Mouse (Mus musculus) heart, embryonic 16.5 days (tissue): ENCODE data around the gene Supt3. TPM values are rescaled to one million over a fixed set of nuclear protein-coding genes. Genes with fewer than 3 reads are reported as not detected.

Experiments used
- ATAC-seq: fragments of 200-750 bp; cut with Nextera tagmentation; replicated peaks from 2 replicates; pipeline ENCODE4 v1.8.0; 2017; ENCODE audit warnings: moderate number of reproducible peaks; ENCODE audit not compliant: insufficient read depth, low FRiP score; ENCODE audit errors: extremely low read depth
- H3K27ac ChIP-seq: fragments of 300-500 bp; sonication (generic); 2 replicates; pipeline ENCODE4 v1.5.1; 2014; ENCODE audit warnings: mild to moderate bottlenecking, low read length, control low read depth, moderate library complexity
- H3K27me3 ChIP-seq: fragments of 300-500 bp; sonication (generic); 2 replicates; pipeline ENCODE4 v1.6.1; 2014; ENCODE audit warnings: low read length, mixed read lengths; ENCODE audit not compliant: control insufficient read depth, insufficient read depth
- H3K36me3 ChIP-seq: fragments of 300-500 bp; sonication (generic); 2 replicates; pipeline ENCODE4 v1.6.1; 2014; ENCODE audit not compliant: control insufficient read depth, insufficient read depth
- H3K4me1 ChIP-seq: fragments of 300-500 bp; sonication (generic); 2 replicates; pipeline ENCODE4 v1.6.1; 2014; ENCODE audit warnings: low read length, mixed read lengths; ENCODE audit not compliant: control insufficient read depth, insufficient read depth
- H3K4me2 ChIP-seq: fragments of 300-500 bp; sonication (generic); 2 replicates; pipeline ENCODE4 v1.6.1; 2014; ENCODE audit warnings: low read depth, mild to moderate bottlenecking, control low read depth, low read length
- H3K4me3 ChIP-seq: fragments of 300-500 bp; sonication (generic); 2 replicates; pipeline ENCODE4 v1.5.1; 2014; ENCODE audit warnings: mild to moderate bottlenecking, control low read depth, low read length
- H3K9ac ChIP-seq: fragments of 300-500 bp; sonication (generic); 2 replicates; pipeline ENCODE4 v1.6.1; 2014; ENCODE audit warnings: low read length, control low read depth
- H3K9me3 ChIP-seq: fragments of 300-500 bp; sonication (generic); replicated peaks from 2 replicates; pipeline ENCODE4 v1.6.1; 2016; ENCODE audit warnings: low read length; ENCODE audit not compliant: control insufficient read depth
- WGBS: fragments of 180-500 bp; shearing (Covaris S2); extraction: QIAGEN DNeasy Blood & Tissue Kit; methylation state at CpG from one replicate; pipeline ENCODE4 v1.1.7; 2014; 5-methylcytosine and 5-hydroxymethylcytosine counted together
- polyA plus RNA-seq: library from polyadenylated mRNA; unstranded; fragments of >200 nt; fragmentation: Nextera tagmentation; extraction: Ambion mirVana; gene quantifications from 2 replicates; pipeline ENCODE4 v1.2.1, GENCODE M21; 2015

Supt3 gene
- polyA plus RNA-seq, 1 experiment from 2014 or later: 24.3 TPM

- WGBS: 85% methylated on average over 6 of the region's 6 CpGs
- no peaks in the 10 kb centered on the region for H3K27me3 ChIP-seq
- no peak for ATAC-seq
- H3K4me1 ChIP-seq: no peaks in the 10 kb centered on the region
- no peak overlapping the region for H3K4me2 ChIP-seq
- no peaks in the 10 kb centered on the region for H3K9me3 ChIP-seq
- H3K9ac ChIP-seq: no peak overlapping the region
- H3K36me3 ChIP-seq: peaks cover 6% of the 10 kb centered on the region; the same call in 1 of the 2 replicates
- no peak overlapping the region for H3K27ac ChIP-seq
- no peak overlapping the region for H3K4me3 ChIP-seq
Observed at GRCm38 (mm10) chr17:45047236-45047635, 270.3 kb downstream of the Supt3 start.

- Histone ChIP-seq H3K4me2 (no peak overlapping the region), H3K36me3 (no peaks in the 10 kb centered on the region), H3K4me3 (no peak overlapping the region), H3K27ac (no peak overlapping the region), H3K9me3 (no peaks in the 10 kb centered on the region), H3K27me3 (no peaks in the 10 kb centered on the region), H3K4me1 (no peaks in the 10 kb centered on the region), H3K9ac (no peak overlapping the region)
- no peak for ATAC-seq
- 73% methylated on average over 3 of the region's 3 CpGs for WGBS
Observed at GRCm38 (mm10) chr17:45051971-45052370, 275.0 kb downstream of the Supt3 start.

GRCm38 (mm10) chr17:45053371-45053770, 276.4 kb downstream of the Supt3 start:
- H3K36me3 ChIP-seq: no peaks in the 10 kb centered on the region
- H3K4me3 ChIP-seq: no peak overlapping the region
- H3K9me3 ChIP-seq: no peaks in the 10 kb centered on the region
- 82% methylated on average over 3 of the region's 3 CpGs for WGBS
- H3K9ac ChIP-seq: no peak overlapping the region
- ATAC-seq: no peak
- no peaks in the 10 kb centered on the region for H3K4me1 ChIP-seq
- H3K4me2 ChIP-seq: no peak overlapping the region
- no peaks in the 10 kb centered on the region for H3K27me3 ChIP-seq
- no peak overlapping the region for H3K27ac ChIP-seq

GRCm38 (mm10) chr17:45054526-45054925, 277.6 kb downstream of the Supt3 start:
- Histone ChIP-seq H3K4me2 (no peak overlapping the region), H3K36me3 (no peaks in the 10 kb centered on the region), H3K9ac (no peak overlapping the region), H3K27me3 (no peaks in the 10 kb centered on the region), H3K4me1 (no peaks in the 10 kb centered on the region), H3K27ac (no peak overlapping the region), H3K9me3 (no peaks in the 10 kb centered on the region), H3K4me3 (no peak overlapping the region)
- 85% methylated on average over 4 of the region's 4 CpGs for WGBS
- ATAC-seq: no peak

GRCm38 (mm10) chr17:45056894-45057293, 279.9 kb downstream of the Supt3 start:
- 87% methylated on average over 2 of the region's 2 CpGs for WGBS

GRCm38 (mm10) chr17:45057780-45058179, 280.8 kb downstream of the Supt3 start:
- WGBS: 86% methylated on average over 6 of the region's 6 CpGs
- Histone ChIP-seq H3K4me2 (no peak overlapping the region), H3K27me3 (no peaks in the 10 kb centered on the region), H3K9me3 (no peaks in the 10 kb centered on the region), H3K36me3 (no peaks in the 10 kb centered on the region), H3K27ac (no peak overlapping the region), H3K4me3 (no peak overlapping the region), H3K4me1 (no peaks in the 10 kb centered on the region), H3K9ac (no peak overlapping the region)
- no peak for ATAC-seq

More at GRCm38 (mm10) chr17:45056894-45057293, 279.9 kb downstream of the Supt3 start:
- Histone ChIP-seq H3K27me3 (no peaks in the 10 kb centered on the region), H3K27ac (no peak overlapping the region), H3K4me2 (no peak overlapping the region), H3K9me3 (no peaks in the 10 kb centered on the region), H3K9ac (no peak overlapping the region), H3K4me1 (no peaks in the 10 kb centered on the region), H3K36me3 (no peaks in the 10 kb centered on the region), H3K4me3 (no peak overlapping the region)
- no peak for ATAC-seq

- H3K4me3 ChIP-seq: no peak overlapping the region
- H3K9ac ChIP-seq: no peak overlapping the region
- H3K4me1 ChIP-seq: no peaks in the 10 kb centered on the region
- no peaks in the 10 kb centered on the region for H3K36me3 ChIP-seq
- H3K27ac ChIP-seq: no peak overlapping the region
- ATAC-seq: no peak
- H3K4me2 ChIP-seq: no peak overlapping the region
- 63% methylated on average over 6 of the region's 6 CpGs for WGBS
- no peaks in the 10 kb centered on the region for H3K27me3 ChIP-seq
- H3K9me3 ChIP-seq: no peaks in the 10 kb centered on the region
Observed at GRCm38 (mm10) chr17:45058566-45059363, 281.8 kb downstream of the Supt3 start.

GRCm38 (mm10) chr17:45063776-45064175, 286.8 kb downstream of the Supt3 start:
- Histone ChIP-seq H3K4me1 (no peaks in the 10 kb centered on the region), H3K36me3 (no peaks in the 10 kb centered on the region), H3K4me2 (no peak overlapping the region), H3K27ac (no peak overlapping the region), H3K9me3 (no peaks in the 10 kb centered on the region), H3K4me3 (no peak overlapping the region), H3K27me3 (no peaks in the 10 kb centered on the region), H3K9ac (no peak overlapping the region)
- no peak for ATAC-seq
- WGBS: 74% methylated on average over 5 of the region's 5 CpGs

- ATAC-seq: no peak
- 43% methylated on average over 2 of the region's 2 CpGs for WGBS
- Histone ChIP-seq H3K27ac (no peak overlapping the region), H3K4me3 (no peak overlapping the region), H3K4me2 (no peak overlapping the region), H3K36me3 (no peaks in the 10 kb centered on the region), H3K9ac (no peak overlapping the region), H3K9me3 (no peaks in the 10 kb centered on the region), H3K27me3 (no peaks in the 10 kb centered on the region), H3K4me1 (no peaks in the 10 kb centered on the region)
Observed at GRCm38 (mm10) chr17:45065465-45065864, 288.5 kb downstream of the Supt3 start.
